Mouse (Mus musculus) neural tube, embryonic 15.5 days (tissue): ENCODE data around the gene Kiss1r. TPM values are rescaled to one million over a fixed set of nuclear protein-coding genes. Genes with fewer than 3 reads are reported as not detected.
A peak's percentile ranks its signal among the peaks of the same experiment; 100 is the strongest.

Experiments
- ATAC-seq: fragments of 200-750 bp; cut with Nextera tagmentation; 2 replicates; pipeline ENCODE4 v1.8.0; 2017; ENCODE audit warnings: mild to moderate bottlenecking, moderate TSS enrichment, moderate library complexity; ENCODE audit not compliant: low FRiP score
- H3K27ac ChIP-seq: fragments of 300-500 bp; sonication (generic); replicated peaks from 2 replicates; pipeline ENCODE4 v1.5.1; 2015; ENCODE audit warnings: mild to moderate bottlenecking, inconsistent platforms
- H3K27me3 ChIP-seq: fragments of 300-500 bp; sonication (generic); replicated peaks from 2 replicates; pipeline ENCODE4 v1.6.1; 2015; ENCODE audit warnings: inconsistent platforms
- H3K36me3 ChIP-seq: fragments of 300-500 bp; sonication (generic); 2 replicates; pipeline ENCODE4 v1.6.1; 2015; ENCODE audit warnings: inconsistent platforms
- H3K4me1 ChIP-seq: fragments of 300-500 bp; sonication (generic); 2 replicates; pipeline ENCODE4 v1.6.1; 2015; ENCODE audit warnings: inconsistent platforms
- H3K4me2 ChIP-seq: fragments of 300-500 bp; sonication (generic); 2 replicates; pipeline ENCODE4 v1.6.1; 2015; ENCODE audit warnings: inconsistent platforms, mild to moderate bottlenecking, moderate library complexity
- H3K4me3 ChIP-seq: fragments of 300-500 bp; sonication (generic); replicated peaks from 2 replicates; pipeline ENCODE4 v1.5.1; 2015; ENCODE audit warnings: mild to moderate bottlenecking, inconsistent platforms
- H3K9ac ChIP-seq: fragments of 300-500 bp; sonication (generic); replicated peaks from 2 replicates; pipeline ENCODE4 v1.6.1; 2015; ENCODE audit warnings: mild to moderate bottlenecking, inconsistent platforms
- H3K9me3 ChIP-seq: fragments of 300-500 bp; sonication (generic); replicated peaks from 2 replicates; pipeline ENCODE4 v1.6.1; 2016; ENCODE audit warnings: inconsistent platforms
- WGBS: fragments of 180-500 bp; shearing (Covaris S2); methylation state at CpG from one replicate; pipeline ENCODE4 v1.1.7; 2015; ENCODE audit warnings: mixed read lengths; 5-methylcytosine and 5-hydroxymethylcytosine counted together
- polyA plus RNA-seq: library from polyadenylated mRNA; unstranded; fragments of >200 nt; fragmentation: Nextera tagmentation; extraction: Ambion mirVana; gene quantifications from 2 replicates; pipeline ENCODE4 v1.2.1, GENCODE M21; 2015

Kiss1r gene
- polyA plus RNA-seq, 1 experiment from 2014 or later: 2.8 TPM

DNA sequence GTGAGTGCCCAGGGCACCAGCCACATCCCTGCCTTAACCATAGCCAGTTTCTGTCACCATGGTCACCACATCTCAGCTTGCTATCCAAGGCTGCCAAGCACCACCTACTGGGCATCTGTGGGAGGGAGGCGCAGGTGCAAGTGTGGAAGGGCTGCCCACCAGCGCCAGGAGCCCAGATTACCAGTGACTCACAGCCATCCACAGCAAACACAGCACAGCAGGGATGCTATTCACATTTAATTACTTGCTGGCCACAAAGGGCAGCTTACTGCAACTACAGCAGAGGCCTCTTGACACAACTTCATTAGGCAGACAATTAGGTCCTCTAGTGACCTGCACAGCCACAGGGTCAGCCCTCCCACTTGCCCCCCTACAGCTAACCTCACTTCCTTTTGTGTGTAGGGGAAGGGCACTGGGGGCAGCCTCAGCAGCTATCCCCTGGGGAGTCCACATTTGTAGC lies 15.8 kb upstream of the Kiss1r start:
- H3K4me1 ChIP-seq: peaks cover 14% of the 10 kb centered on the region
- no peak overlapping the region for H3K4me3 ChIP-seq
- H3K4me2 ChIP-seq: no peak overlapping the region
- H3K9me3 ChIP-seq: no peaks in the 10 kb centered on the region
- H3K27me3 ChIP-seq: 0 out of 2 replicates have a peak, but pooled peaks cover 3% of the 10 kb centered on the region
- WGBS: 22% methylated on average over 2 of the region's 2 CpGs
- H3K9ac ChIP-seq: no peak overlapping the region; the same call in none of the 2 replicates
- H3K27ac ChIP-seq: 0 out of 2 replicates have a peak overlapping the region, but pooled peaks have one; percentile 37
- H3K36me3 ChIP-seq: peaks cover 52% of the 10 kb centered on the region
- peak; percentile 56; the same call in 1 of the 2 replicates for ATAC-seq

DNA sequence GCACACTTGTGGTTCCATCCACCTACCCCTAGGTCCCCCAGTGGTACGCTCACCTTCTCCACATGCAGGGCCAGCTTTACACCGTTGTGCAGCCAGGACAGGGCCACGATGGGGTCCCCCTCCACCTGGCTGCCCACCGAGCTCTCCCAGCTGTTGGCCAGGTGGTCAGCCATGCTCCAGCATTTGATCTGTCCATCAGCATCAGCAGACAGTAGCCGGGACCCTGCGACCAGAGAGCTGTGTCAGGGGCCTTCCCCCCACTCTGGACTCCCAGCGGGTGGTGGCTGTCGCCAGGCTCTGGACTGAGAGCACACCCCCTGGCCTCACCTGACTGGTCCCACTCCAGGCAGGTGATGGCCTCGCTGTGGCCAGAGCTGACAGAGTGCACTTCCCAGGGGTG lies 10.1 kb upstream of the Kiss1r start:
- WGBS: 96% methylated on average over 9 of the region's 9 CpGs
- Histone ChIP-seq H3K4me3 (no peak overlapping the region), H3K27ac (no peak overlapping the region), H3K9me3 (no peaks in the 10 kb centered on the region), H3K4me2 (no peak overlapping the region), H3K4me1 (peaks cover 16% of the 10 kb centered on the region), H3K27me3 (0 out of 2 replicates have a peak, but pooled peaks cover 3% of the 10 kb centered on the region), H3K36me3 (peaks cover 48% of the 10 kb centered on the region), H3K9ac (no peak overlapping the region)
- ATAC-seq: no peak

DNA sequence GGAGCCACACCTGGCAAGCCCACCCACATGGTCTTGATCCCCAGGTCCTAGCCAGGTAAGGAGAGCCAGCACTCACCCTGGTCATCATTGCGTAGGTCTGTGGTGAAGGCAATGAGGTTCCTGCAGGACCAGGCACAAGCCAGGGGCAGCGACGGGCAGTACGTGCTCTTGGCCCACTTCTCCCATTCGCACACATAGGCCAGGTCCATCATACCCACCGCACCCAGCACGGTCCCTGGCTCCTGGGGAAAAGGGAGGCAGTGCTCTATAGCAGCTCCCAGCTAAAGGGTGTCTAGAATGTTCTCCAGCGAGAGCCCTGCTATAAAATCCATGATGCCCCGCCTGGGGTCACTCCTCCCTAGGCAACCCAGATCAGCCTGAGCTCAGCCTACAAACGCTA lies 9.4 kb upstream of the Kiss1r start:
- WGBS: 95% methylated on average over 10 of the region's 10 CpGs
- Histone ChIP-seq H3K4me1 (peaks cover 16% of the 10 kb centered on the region), H3K27ac (no peak overlapping the region), H3K36me3 (peaks cover 48% of the 10 kb centered on the region), H3K4me3 (peak overlapping the region; percentile 60; the same call in 1 of the 2 replicates), H3K9ac (no peak overlapping the region), H3K27me3 (0 out of 2 replicates have a peak, but pooled peaks cover 3% of the 10 kb centered on the region), H3K4me2 (peak overlapping the region; percentile 61; the same call in 1 of the 2 replicates), H3K9me3 (no peaks in the 10 kb centered on the region)
- no peak for ATAC-seq

DNA sequence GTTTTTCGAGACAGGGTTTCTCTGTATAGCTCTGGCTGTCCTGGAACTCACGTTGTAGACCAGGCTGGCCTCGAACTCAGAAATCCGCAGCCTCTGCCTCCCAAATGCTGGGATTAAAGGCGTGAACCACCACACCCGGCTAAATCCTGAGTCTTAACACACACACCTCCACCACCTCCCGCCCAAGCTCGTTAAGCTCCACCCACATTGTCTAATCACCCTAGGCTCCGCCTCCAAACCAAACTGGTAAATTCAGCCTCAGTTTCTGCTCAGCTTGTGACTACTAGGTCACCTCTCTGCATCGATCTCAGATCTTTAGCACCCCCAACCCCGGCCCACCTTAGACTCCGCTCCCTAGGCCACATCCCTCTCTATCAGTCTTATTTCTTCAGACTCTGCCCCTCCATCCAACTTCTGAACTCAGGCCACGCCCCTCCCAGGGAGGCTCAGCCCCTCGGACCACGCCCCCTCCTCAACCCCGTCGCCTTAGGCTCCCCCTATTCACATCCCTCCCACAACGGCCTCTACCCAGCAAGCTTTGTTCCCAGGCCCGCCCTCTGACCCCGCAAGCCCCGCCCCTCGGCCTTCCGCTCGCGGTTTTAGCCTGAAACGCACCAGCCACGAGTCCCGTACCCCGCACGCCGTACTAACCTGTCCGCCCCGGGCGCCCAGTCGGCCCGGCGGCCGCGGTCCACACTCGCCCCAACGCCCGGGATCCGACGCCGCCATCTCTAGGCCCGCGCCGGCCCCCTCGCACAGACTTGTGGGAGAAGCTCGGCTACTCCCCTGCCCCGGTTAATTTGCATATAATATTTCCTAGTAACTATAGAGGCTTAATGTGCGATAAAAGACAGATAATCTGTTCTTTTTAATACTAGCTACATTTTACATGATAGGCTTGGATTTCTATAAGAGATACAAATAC lies 8.3 kb upstream of the Kiss1r start, which contains the start of gene Med16:
Gene Med16 (minus strand): TSS at position 757 of the 925 bp plus-strand sequence.
- Histone ChIP-seq H3K4me1 (peaks cover 16% of the 10 kb centered on the region), H3K27ac (peak within 1 kb of the TSS; percentile 99), H3K36me3 (peaks cover 44% of the 10 kb centered on the region), H3K4me2 (peak within 1 kb of the TSS; percentile 61), H3K9me3 (no peaks in the 10 kb centered on the region), H3K9ac (peak within 1 kb of the TSS; percentile 90), H3K4me3 (peak within 1 kb of the TSS; percentile 60), H3K27me3 (no peaks in the 10 kb centered on the region)
- 1% methylated on average over 52 of the region's 52 CpGs for WGBS
- peak; percentile 95 for ATAC-seq

DNA sequence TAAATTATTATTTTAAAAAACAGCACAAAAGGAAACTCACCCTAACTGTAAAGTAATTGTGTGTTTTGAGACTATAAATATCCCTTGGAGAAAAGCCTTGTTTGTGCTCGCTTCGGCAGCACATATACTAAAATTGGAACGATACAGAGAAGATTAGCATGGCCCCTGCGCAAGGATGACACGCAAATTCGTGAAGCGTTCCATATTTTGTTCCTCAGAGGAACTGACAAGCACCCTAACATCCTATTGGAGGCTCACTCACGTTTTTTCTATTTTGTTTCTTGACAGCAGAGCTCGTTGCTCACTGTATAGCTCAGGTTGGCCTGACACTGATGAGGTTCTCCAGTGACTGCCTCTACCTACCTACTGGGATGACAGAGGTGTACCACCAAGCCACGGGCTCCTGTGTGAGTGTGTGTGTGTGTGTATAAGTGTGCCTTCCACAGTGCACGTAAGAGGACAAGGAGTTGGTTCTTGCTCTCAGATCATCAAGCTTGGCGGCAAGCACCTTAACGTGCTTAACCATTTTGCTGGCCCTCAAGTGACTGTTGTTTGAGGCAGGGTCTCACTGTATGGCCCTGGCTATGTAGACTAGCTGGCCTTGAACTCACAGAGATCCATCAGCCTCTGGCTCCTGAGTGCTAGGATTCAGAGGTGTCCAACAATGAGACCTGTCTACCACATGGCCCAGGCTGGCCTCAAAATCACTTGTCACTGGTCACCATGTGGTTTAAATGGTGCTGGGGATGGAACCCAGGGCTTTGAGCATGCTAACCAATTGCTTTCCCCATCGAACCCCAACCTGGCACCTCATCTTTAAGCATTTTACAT lies 7.5 kb upstream of the Kiss1r start:
- peaks cover 39% of the 10 kb centered on the region for H3K36me3 ChIP-seq

DNA sequence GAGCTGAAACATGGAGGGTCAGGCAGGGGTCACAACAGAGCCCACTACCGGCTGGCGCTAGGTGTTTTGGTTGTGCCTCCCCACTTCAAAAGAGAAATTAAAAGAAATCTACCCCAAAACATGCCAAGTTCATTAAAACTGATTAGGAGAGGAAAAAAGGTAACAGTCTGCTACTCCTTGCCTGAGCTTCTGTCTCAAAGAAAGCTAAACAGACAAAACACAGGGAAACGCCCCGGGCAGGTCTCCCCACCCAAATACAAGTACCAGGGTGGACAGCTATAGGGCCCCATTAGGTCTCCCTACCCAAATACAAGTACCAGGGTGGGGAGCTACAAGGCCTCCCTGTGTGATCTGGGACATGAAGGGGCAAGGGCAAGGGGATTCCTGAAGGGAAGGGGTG lies 6.2 kb upstream of the Kiss1r start, which contains the start of gene Gm26602:
Gene Gm26602 (plus strand): TSS at position 301 of the 400 bp plus-strand sequence.
- no peaks in the 10 kb centered on the region for H3K27me3 ChIP-seq
- no peak for ATAC-seq
- 0 out of 2 replicates have a peak within 1 kb of the TSS, but pooled peaks have one; percentile 33 for H3K9ac ChIP-seq
- H3K9me3 ChIP-seq: no peaks in the 10 kb centered on the region
- H3K4me1 ChIP-seq: peaks cover 37% of the 10 kb centered on the region
- H3K4me2 ChIP-seq: peak within 1 kb of the TSS; percentile 61
- H3K36me3 ChIP-seq: peaks cover 30% of the 10 kb centered on the region
- no peak within 1 kb of the TSS for H3K4me3 ChIP-seq
- H3K27ac ChIP-seq: peak within 1 kb of the TSS; percentile 99
- 94% methylated on average over 4 of the region's 4 CpGs for WGBS

More for the DNA sequence above, 7.5 kb upstream of the Kiss1r start:
- H3K27ac ChIP-seq: peak overlapping the region; percentile 99
- H3K27me3 ChIP-seq: no peaks in the 10 kb centered on the region
- no peaks in the 10 kb centered on the region for H3K9me3 ChIP-seq
- 20% methylated on average over 14 of the region's 14 CpGs for WGBS
- peaks cover 24% of the 10 kb centered on the region for H3K4me1 ChIP-seq
- ATAC-seq: peak; percentile 69
- peak overlapping the region; percentile 61 for H3K4me2 ChIP-seq
- peak overlapping the region; percentile 60 for H3K4me3 ChIP-seq
- peak overlapping the region; percentile 90 for H3K9ac ChIP-seq

DNA sequence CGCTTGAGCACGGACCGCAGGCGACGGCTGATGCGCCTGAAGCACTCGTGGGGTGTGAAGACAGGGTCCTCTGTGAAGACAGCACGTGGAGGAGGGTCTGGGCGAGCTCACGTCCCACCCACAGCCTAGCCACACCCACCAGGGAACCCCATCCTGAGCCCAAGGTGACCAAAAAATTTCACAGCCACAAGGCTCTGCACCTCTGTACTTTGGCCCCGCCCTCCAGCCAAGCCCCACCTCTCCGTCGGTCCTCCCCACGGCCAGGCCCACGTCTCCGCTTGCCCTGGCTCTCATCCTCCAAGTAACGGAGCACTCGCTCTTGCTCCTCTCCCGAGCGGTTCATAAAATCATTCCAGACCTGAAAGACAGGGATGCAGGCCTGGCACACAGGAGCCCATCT lies 4.4 kb upstream of the Kiss1r start:
- Histone ChIP-seq H3K4me2 (no peak overlapping the region), H3K27me3 (no peaks in the 10 kb centered on the region), H3K9me3 (no peaks in the 10 kb centered on the region), H3K36me3 (peaks cover 21% of the 10 kb centered on the region), H3K9ac (no peak overlapping the region), H3K27ac (no peak overlapping the region), H3K4me3 (no peak overlapping the region), H3K4me1 (peaks cover 48% of the 10 kb centered on the region)
- WGBS: 67% methylated on average over 20 of the region's 20 CpGs
- ATAC-seq: no peak

DNA sequence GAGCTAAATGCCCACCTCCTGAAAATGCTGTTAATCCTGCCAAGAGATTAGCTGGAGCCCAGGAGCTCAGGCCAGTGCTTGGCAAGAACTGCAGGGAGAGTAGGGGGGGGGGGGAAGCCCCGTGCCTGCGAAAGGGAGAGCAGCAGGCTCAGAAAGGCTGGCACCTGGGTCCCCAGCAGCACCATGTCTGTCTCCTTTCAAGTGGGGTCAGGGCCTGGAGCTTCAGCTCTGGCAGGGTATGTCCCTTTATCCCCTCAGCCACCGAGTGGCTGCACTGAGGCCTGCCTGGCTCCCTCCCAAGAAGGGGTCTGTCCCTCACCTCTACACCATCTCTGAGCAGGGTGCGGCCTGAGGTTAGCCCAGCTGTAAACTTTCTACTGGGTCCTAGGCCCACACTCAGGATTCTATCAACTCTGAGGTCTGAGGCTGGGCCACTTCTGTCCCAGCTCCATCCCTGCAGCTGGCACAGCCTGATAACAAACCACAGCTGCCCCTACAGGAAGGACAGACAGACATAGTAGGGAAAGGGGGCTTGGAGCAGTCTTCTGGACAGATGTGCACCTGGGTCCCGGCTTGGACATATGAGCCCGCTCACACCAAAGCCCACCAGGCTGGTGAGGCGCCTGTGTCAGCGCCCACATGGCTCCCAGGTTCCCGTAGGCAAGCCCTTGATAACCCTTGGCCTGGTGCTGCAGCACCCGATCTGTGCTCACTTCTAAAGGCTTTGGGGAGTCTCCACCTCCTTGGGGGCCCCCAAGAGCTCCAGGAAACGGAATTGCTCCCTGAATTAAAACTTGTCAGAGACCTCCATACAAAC lies 2.4 kb upstream of the Kiss1r start:
- peak overlapping the region; percentile 9; the same call in 1 of the 2 replicates for H3K9ac ChIP-seq
- H3K4me1 ChIP-seq: peaks cover 55% of the 10 kb centered on the region
- no peak overlapping the region for H3K27ac ChIP-seq
- H3K9me3 ChIP-seq: no peaks in the 10 kb centered on the region
- H3K36me3 ChIP-seq: peaks cover 21% of the 10 kb centered on the region
- WGBS: 79% methylated on average over 9 of the region's 11 CpGs
- no peak overlapping the region for H3K4me3 ChIP-seq
- peaks cover 19% of the 10 kb centered on the region for H3K27me3 ChIP-seq
- peak overlapping the region; percentile 11; the same call in 1 of the 2 replicates for H3K4me2 ChIP-seq
- ATAC-seq: no peak

DNA sequence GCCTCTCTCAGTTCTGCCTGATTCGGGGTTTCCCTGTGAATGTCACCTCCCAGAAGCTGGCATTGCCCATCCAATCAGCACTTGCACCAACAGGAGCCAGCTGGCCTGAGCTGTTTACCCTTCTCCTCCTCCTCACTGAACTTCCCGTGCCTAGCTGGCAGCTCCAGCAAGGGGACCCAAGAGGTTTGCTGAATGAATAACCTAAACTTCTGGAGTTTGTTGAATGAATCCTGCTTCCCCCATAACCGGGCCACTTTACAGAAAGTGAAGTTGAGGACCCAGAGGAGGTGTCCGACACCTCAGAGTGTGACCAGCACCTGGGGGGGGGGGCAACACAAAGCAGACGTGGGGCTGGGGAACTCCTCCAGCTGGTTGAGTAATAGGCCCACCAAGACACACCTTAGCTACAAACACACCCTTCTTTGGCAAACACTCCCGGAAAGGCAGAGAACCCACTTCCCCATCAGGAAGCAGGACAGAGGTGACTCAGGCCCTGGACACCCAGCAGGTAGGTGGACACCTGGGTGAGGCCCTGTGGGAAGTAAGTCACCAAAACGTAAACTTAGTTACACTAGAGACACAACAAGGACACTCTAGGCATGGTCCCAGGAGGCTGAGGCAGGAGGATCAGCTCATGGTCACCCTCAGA lies 1.7 kb upstream of the Kiss1r start:
- 75% methylated on average over 7 of the region's 7 CpGs for WGBS
- Histone ChIP-seq H3K36me3 (peaks cover 21% of the 10 kb centered on the region), H3K4me3 (no peak overlapping the region), H3K4me2 (peak overlapping the region; percentile 96), H3K27me3 (peaks cover 26% of the 10 kb centered on the region), H3K4me1 (peaks cover 50% of the 10 kb centered on the region), H3K9ac (0 out of 2 replicates have a peak overlapping the region, but pooled peaks have one; percentile 98), H3K9me3 (no peaks in the 10 kb centered on the region), H3K27ac (no peak overlapping the region)
- ATAC-seq: no peak

DNA sequence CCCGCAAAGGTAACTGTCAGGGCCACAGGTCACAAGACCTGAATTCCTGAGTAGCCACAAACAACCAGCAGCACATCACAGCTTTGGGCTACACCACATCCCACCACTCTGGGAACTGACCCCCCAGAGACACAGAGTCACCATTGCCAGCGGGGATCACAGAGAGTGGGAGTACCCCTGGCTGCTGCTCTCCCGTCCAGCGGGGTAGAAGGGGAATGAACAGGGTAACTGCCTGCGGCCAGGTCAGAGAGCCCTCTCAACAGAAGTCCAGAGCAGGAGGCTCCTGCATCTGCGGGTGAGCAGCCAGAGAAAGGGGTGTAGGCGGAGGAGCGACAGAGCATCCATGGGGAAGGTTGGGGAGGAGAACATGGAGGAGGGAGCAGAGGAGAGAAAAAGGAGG lies 690 bp upstream of the Kiss1r start:
- H3K9me3 ChIP-seq: no peaks in the 10 kb centered on the region
- peaks cover 36% of the 10 kb centered on the region for H3K27me3 ChIP-seq
- peaks cover 58% of the 10 kb centered on the region for H3K4me1 ChIP-seq
- peak overlapping the region; percentile 98 for H3K9ac ChIP-seq
- WGBS: 7% methylated on average over 8 of the region's 8 CpGs
- ATAC-seq: no peak
- peak overlapping the region; percentile 80 for H3K27ac ChIP-seq
- peak overlapping the region; percentile 96 for H3K4me2 ChIP-seq
- peak overlapping the region; percentile 82 for H3K4me3 ChIP-seq
- H3K36me3 ChIP-seq: peaks cover 13% of the 10 kb centered on the region
